Mouse (Mus musculus): ENCODE results near the gene Tmco1. TPM values are rescaled to one million over a fixed set of nuclear protein-coding genes. Genes with fewer than 3 reads are reported as not detected.

The Tmco1 gene
- polyA plus RNA-seq, 1 experiment: 43.7 TPM

DNA sequence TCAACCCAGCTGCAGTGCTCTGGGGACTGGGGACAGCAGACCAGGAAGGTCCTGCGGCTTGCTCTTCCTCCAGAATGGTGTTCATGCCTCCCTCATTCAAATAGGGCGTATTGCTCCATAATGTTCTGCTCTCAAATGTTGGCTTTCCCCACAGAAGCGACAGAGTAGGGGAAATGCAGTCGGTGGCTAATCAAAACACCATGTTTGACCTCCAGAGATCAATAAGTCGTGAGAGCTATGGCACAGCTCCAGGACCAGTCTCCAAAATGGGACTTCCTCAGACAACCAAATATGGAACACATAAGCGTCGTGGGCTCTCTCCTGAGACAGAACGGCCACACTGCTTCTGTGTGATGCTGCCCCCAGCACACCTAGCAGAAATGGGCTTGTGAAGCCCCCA, 36.3 kb upstream of the Tmco1 start:
- no peaks in the 10 kb centered on the region for H3K27me3 ChIP-seq (ENCODE audit: control insufficient read depth, insufficient read depth, low read length, poor library complexity, severe bottlenecking)
- no peaks in the 10 kb centered on the region for H3K36me3 ChIP-seq (ENCODE audit: control insufficient read depth, insufficient read depth, low read length, poor library complexity, severe bottlenecking)
- H3K9ac ChIP-seq (ENCODE audit: low read depth, poor library complexity, severe bottlenecking): peak overlapping the region; percentile 25; the same call in 1 of the 2 replicates
- TF ChIP-seq CTCF (IDR thresholded peaks at IDR 0.05; ENCODE audit: low read depth, low read length): no peak
- TF ChIP-seq EP300 (IDR thresholded peaks at IDR 0.05; ENCODE audit: insufficient read depth, low read depth, low read length): no peak
- peaks cover 23% of the 10 kb centered on the region for H3K4me1 ChIP-seq (ENCODE audit: control insufficient read depth, insufficient read depth, low read length)
- H3K9me3 ChIP-seq (replicated peaks; ENCODE audit: control insufficient read depth, insufficient read depth, low read length, poor library complexity, severe bottlenecking): no peaks in the 10 kb centered on the region
- H3K4me3 ChIP-seq (ENCODE audit: low read depth, low read length): 0 out of 2 replicates have a peak overlapping the region, but pooled peaks have one; percentile 16
- H3K27ac ChIP-seq (ENCODE audit: insufficient read depth, low read length): peak overlapping the region; percentile 92

DNA sequence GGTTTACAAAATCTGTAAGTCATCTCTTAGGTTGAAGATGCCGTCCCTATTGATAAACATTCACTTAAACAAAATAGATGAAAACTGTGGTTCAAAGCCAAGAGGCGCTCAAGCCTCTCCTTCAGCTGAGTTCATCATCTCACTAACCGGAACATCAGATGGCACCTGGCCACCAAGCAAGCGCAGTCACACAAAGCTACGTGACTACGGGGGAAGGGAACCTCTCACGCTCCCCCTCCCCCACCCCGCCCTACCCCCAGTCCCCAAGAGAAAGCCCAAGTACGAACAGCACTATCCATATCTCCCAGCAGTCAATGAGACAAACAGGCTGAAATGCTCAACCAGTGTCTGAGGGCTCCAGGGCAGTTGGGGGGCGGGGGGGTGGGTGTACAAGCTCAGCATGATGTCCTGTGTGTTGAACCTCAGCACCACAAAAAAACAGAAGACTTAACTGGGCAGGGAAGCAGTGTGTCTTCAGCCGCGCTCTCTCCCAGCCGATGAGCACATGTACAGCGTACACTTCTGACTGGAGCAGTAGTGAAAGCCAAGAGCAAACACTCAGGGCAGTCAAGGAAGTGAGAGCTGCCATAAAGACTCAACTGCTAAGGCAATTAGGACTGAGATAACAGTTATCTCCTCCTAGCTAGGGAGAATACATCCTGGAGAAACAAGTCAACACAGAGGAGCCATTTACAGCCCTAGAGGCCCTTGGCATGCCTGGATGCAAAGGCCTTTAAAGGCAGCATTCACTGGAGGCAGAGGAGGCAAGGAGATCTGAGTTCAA, 34.6 kb upstream of the Tmco1 start:
- Histone ChIP-seq H3K4me3 (ENCODE audit: low read depth, low read length) (peak overlapping the region; percentile 21; the same call in 1 of the 2 replicates), H3K9me3 (replicated peaks; ENCODE audit: control insufficient read depth, insufficient read depth, low read length, poor library complexity, severe bottlenecking) (no peaks in the 10 kb centered on the region), H3K27me3 (ENCODE audit: control insufficient read depth, insufficient read depth, low read length, poor library complexity, severe bottlenecking) (no peaks in the 10 kb centered on the region), H3K4me1 (ENCODE audit: control insufficient read depth, insufficient read depth, low read length) (peaks cover 18% of the 10 kb centered on the region), H3K9ac (ENCODE audit: low read depth, poor library complexity, severe bottlenecking) (peak overlapping the region; percentile 18; the same call in 1 of the 2 replicates), H3K27ac (ENCODE audit: insufficient read depth, low read length) (peak overlapping the region; percentile 90), H3K36me3 (ENCODE audit: control insufficient read depth, insufficient read depth, low read length, poor library complexity, severe bottlenecking) (no peaks in the 10 kb centered on the region)
- TF ChIP-seq EP300 (IDR thresholded peaks at IDR 0.05; ENCODE audit: insufficient read depth, low read depth, low read length) (0 out of 2 replicates have a peak, but pooled peaks have one; percentile 37), CTCF (IDR thresholded peaks at IDR 0.05; ENCODE audit: low read depth, low read length) (no peak)

DNA sequence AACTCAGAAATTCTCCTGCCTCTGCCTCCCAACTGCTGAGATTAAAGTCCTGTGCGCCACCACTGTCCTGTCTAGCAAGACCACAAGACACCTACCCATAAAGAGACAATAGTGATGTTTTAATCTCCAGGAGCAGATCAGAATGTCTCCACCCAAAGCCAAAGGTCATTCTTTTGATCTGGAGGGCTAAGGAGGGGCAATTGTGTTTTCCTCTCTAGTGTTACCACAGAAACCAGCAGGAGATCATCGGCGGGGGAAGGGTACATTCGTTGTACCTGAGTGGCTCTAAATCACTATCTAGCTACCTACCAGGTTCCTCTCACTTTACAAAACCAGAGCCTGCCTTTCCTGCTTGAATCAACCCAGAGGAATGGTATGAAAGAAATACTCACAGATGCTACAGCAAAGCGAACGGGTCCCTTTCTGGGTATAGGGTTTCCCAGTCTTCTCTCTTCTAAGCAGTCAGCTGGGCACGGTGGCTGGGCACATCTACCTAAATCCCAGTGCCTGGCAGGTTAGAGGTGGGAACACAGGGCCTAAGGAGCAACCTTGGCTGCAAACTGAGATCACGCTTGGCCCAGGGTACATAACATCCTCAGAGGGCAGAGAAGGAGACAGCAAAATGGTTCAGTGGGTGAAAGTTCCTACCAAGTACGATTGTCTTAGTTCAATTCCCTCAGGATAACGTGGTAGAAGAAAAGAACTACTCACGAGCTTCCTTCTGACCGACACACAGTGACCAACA, 33.4 kb upstream of the Tmco1 start:
- H3K4me3 ChIP-seq (ENCODE audit: low read depth, low read length): 0 out of 2 replicates have a peak overlapping the region, but pooled peaks have one; percentile 30
- peaks cover 12% of the 10 kb centered on the region for H3K4me1 ChIP-seq (ENCODE audit: control insufficient read depth, insufficient read depth, low read length)
- no peaks in the 10 kb centered on the region for H3K36me3 ChIP-seq (ENCODE audit: control insufficient read depth, insufficient read depth, low read length, poor library complexity, severe bottlenecking)
- H3K27me3 ChIP-seq (ENCODE audit: control insufficient read depth, insufficient read depth, low read length, poor library complexity, severe bottlenecking): no peaks in the 10 kb centered on the region
- peak overlapping the region; percentile 90 for H3K27ac ChIP-seq (ENCODE audit: insufficient read depth, low read length)
- peak overlapping the region; percentile 36; the same call in 1 of the 2 replicates for H3K9ac ChIP-seq (ENCODE audit: low read depth, poor library complexity, severe bottlenecking)
- TF ChIP-seq CTCF (IDR thresholded peaks at IDR 0.05; ENCODE audit: low read depth, low read length) (no peak), POLR2A (IDR thresholded peaks at IDR 0.05; ENCODE audit: insufficient read depth, low read length) (no peak), EP300 (IDR thresholded peaks at IDR 0.05; ENCODE audit: insufficient read depth, low read depth, low read length) (no peak)
- H3K9me3 ChIP-seq (replicated peaks; ENCODE audit: control insufficient read depth, insufficient read depth, low read length, poor library complexity, severe bottlenecking): no peaks in the 10 kb centered on the region

DNA sequence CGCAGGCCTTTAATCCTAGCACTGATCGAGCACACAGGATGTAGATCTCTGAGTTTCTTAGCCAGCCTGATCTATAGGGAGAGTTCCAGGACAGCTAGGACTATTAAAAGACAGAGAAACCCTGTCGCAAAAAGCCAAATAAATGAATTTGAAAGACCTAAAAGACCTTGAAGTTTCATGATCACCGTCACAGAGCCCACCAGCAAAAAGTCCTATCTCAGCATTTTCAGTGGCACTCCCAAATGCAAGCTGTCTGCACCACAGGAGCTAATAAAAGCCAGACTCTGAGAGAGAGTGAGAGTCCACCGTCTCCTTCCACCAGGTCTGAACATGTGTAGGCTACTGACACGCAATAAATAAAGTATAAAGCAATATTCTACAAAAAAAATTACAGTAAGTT, 29.8 kb upstream of the Tmco1 start:
- H3K27ac ChIP-seq (ENCODE audit: insufficient read depth, low read length): 0 out of 2 replicates have a peak overlapping the region, but pooled peaks have one; percentile 49
- H3K4me3 ChIP-seq (ENCODE audit: low read depth, low read length): no peak overlapping the region
- H3K27me3 ChIP-seq (ENCODE audit: control insufficient read depth, insufficient read depth, low read length, poor library complexity, severe bottlenecking): no peaks in the 10 kb centered on the region
- no peak overlapping the region for H3K9ac ChIP-seq (ENCODE audit: low read depth, poor library complexity, severe bottlenecking)
- TF ChIP-seq EP300 (IDR thresholded peaks at IDR 0.05; ENCODE audit: insufficient read depth, low read depth, low read length) (no peak), CTCF (IDR thresholded peaks at IDR 0.05; ENCODE audit: low read depth, low read length) (no peak), POLR2A (IDR thresholded peaks at IDR 0.05; ENCODE audit: insufficient read depth, low read length) (no peak)
- H3K36me3 ChIP-seq (ENCODE audit: control insufficient read depth, insufficient read depth, low read length, poor library complexity, severe bottlenecking): no peaks in the 10 kb centered on the region
- H3K4me1 ChIP-seq (ENCODE audit: control insufficient read depth, insufficient read depth, low read length): peaks cover 16% of the 10 kb centered on the region
- no peaks in the 10 kb centered on the region for H3K9me3 ChIP-seq (replicated peaks; ENCODE audit: control insufficient read depth, insufficient read depth, low read length, poor library complexity, severe bottlenecking)

DNA sequence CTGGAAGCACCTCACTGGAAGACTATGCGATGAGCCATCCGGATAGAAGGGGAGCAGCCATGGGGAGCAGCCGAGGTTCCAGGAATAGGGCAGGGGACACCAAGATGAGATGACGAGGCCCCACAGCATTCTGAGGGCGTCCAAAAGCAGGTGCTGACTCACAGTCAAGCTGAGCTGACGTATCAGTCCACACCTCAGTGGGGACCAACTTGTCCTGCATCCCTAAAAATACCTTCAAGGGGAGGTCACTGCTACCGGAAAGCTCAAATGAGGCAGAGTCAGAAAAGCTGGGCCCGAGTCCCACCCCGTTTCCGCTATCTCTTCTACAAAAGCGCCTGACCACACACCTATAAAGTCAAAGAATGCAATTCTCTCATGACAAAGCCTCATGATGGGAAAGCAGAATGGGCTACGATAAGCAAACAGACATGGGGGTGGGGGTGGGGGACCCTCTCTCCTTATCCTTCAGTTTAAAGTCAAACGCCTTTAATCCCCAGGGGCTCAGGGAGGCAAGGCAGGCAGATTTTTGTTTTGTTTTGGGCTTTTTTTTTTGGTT, 28.9 kb upstream of the Tmco1 start:
- H3K4me3 ChIP-seq (ENCODE audit: low read depth, low read length): no peak overlapping the region

More for the DNA sequence above, 28.9 kb upstream of the Tmco1 start:
- H3K4me1 ChIP-seq (ENCODE audit: control insufficient read depth, insufficient read depth, low read length): peaks cover 13% of the 10 kb centered on the region
- H3K9me3 ChIP-seq (replicated peaks; ENCODE audit: control insufficient read depth, insufficient read depth, low read length, poor library complexity, severe bottlenecking): no peaks in the 10 kb centered on the region
- TF ChIP-seq CTCF (IDR thresholded peaks at IDR 0.05; ENCODE audit: low read depth, low read length) (no peak), EP300 (IDR thresholded peaks at IDR 0.05; ENCODE audit: insufficient read depth, low read depth, low read length) (peak; percentile 37; the same call in 1 of the 2 replicates)
- H3K27ac ChIP-seq (ENCODE audit: insufficient read depth, low read length): peak overlapping the region; percentile 49
- H3K36me3 ChIP-seq (ENCODE audit: control insufficient read depth, insufficient read depth, low read length, poor library complexity, severe bottlenecking): no peaks in the 10 kb centered on the region
- no peak overlapping the region for H3K9ac ChIP-seq (ENCODE audit: low read depth, poor library complexity, severe bottlenecking)
- H3K27me3 ChIP-seq (ENCODE audit: control insufficient read depth, insufficient read depth, low read length, poor library complexity, severe bottlenecking): no peaks in the 10 kb centered on the region

Measured in ES-Bruce4 (cell line).